Mouse (Mus musculus) E14TG2a.4 (cell line): Measurements from ENCODE around the gene Gmeb1.

Experiments used
- CTCF ChIP-seq: conservative IDR thresholded peaks from 2 replicates; pipeline ENCODE4 v1.5.1; 2014; ENCODE audit warnings: low read length
- NANOG ChIP-seq: IDR thresholded peaks from 2 replicates; pipeline ENCODE4 v1.6.1; 2014; ENCODE audit warnings: borderline replicate concordance, low read length, mixed read lengths
- POU5F1 ChIP-seq: IDR thresholded peaks from 2 replicates; pipeline ENCODE4 v1.6.1; 2014; ENCODE audit warnings: low read length, borderline replicate concordance

GRCm38 (mm10) chr4:132198285-132198712 is 63.1 kb downstream of the Gmeb1 start:
- TF ChIP-seq CTCF = no peak; the same call in 1 of the 2 replicates
- no peak for TF ChIP-seq NANOG
- TF ChIP-seq POU5F1 = no peak
